Mouse (Mus musculus) myocyte (in vitro differentiated cells): Measurements from ENCODE around the gene Dnmt3b.

Experiments used
- CEBPB ChIP-seq: IDR thresholded peaks from 2 replicates; pipeline ENCODE4 v1.6.1; 2011; ENCODE audit warnings: mild to moderate bottlenecking, moderate library complexity; ENCODE audit not compliant: poor library complexity, insufficient read depth, severe bottlenecking
- E2F4 ChIP-seq: IDR thresholded peaks from one replicate; pipeline ENCODE4 v1.6.1; 2011; ENCODE audit warnings: mild to moderate bottlenecking, control low read depth, moderate library complexity; ENCODE audit not compliant: insufficient read depth
- MAX ChIP-seq: IDR thresholded peaks from one replicate; pipeline ENCODE4 v1.6.1; 2011; ENCODE audit warnings: low read depth, mild to moderate bottlenecking, control low read depth
- MYOD1 ChIP-seq, 3 experiments: IDR thresholded peaks; one replicate each; pipeline ENCODE4 v1.6.1; 2011; ENCODE audit warnings: control low read depth in 2 of 3, low read depth in 2 of 3, mild to moderate bottlenecking in 2 of 3, moderate library complexity in 1 of 3; ENCODE audit not compliant: insufficient read length in 2 of 3, control insufficient read depth in 1 of 3
- MYOG ChIP-seq, 3 experiments: IDR thresholded peaks; one replicate each; pipeline ENCODE4 v1.6.1; 2011; ENCODE audit warnings: control low read depth in 2 of 3, low read depth in 2 of 3, mild to moderate bottlenecking in 2 of 3; ENCODE audit not compliant: insufficient read length in 2 of 3, control insufficient read depth in 1 of 3, insufficient read depth in 1 of 3
- POLR2A ChIP-seq: IDR thresholded peaks from one replicate; pipeline ENCODE4 v1.6.1; 2011; ENCODE audit warnings: low read depth, mild to moderate bottlenecking, control low read depth, moderate library complexity; ENCODE audit not compliant: insufficient read length
- POLR2AphosphoS2 ChIP-seq: IDR thresholded peaks from one replicate; pipeline ENCODE4 v1.6.1; 2011; ENCODE audit warnings: low read depth, control low read depth; ENCODE audit not compliant: insufficient read length
- TCF12 ChIP-seq: IDR thresholded peaks from one replicate; pipeline ENCODE4 v1.6.1; 2011; ENCODE audit warnings: mild to moderate bottlenecking, control low read depth; ENCODE audit not compliant: poor library complexity, insufficient read depth, severe bottlenecking
- USF1 ChIP-seq: IDR thresholded peaks from one replicate; pipeline ENCODE4 v1.6.1; 2011; ENCODE audit warnings: low read depth, mild to moderate bottlenecking, control low read depth, moderate library complexity

GRCm38 (mm10) chr2:153609548-153609947, 39.7 kb upstream of the Dnmt3b start:
- TF ChIP-seq MYOG (IDR thresholded peaks at IDR 0.05; ENCODE audit: control insufficient read depth in 1 of 3, insufficient read depth in 1 of 3, insufficient read length in 2 of 3, low read depth in 2 of 3) (no peak), USF1 (no peak), POLR2A (no peak), MYOD1 (IDR thresholded peaks at IDR 0.05; ENCODE audit: control insufficient read depth in 1 of 3, insufficient read length in 2 of 3, low read depth in 2 of 3) (no peak), MAX (no peak), E2F4 (no peak), POLR2AphosphoS2 (no peak), TCF12 (no peak), CEBPB (no peak)
